Mouse (Mus musculus): Measurements from ENCODE around the gene Casp7. TPM values are rescaled to one million over a fixed set of nuclear protein-coding genes. Genes with fewer than 3 reads are reported as not detected.

Casp7 gene
- polyA plus RNA-seq, 1 experiment from 2014 or later = 16.7 TPM

- no peak overlapping the region for H3K9ac ChIP-seq
- ATAC-seq (ENCODE audit: low FRiP score) = no peak
Observed at GRCm38 (mm10) chr19:56389176-56389575, 7.8 kb upstream of the Casp7 start.

GRCm38 (mm10) chr19:56389879-56390278 lies 7.0 kb upstream of the Casp7 start, which contains the start of gene Nrap:
TSS of gene Nrap (minus strand) at chr19:56390037.
- H3K9ac ChIP-seq = no peak within 1 kb of the TSS
- H3K4me2 ChIP-seq (replicated peaks) = no peak within 1 kb of the TSS
- WGBS = 88% methylated on average over 11 of the region's 11 CpGs
- H3K36me3 ChIP-seq = no peaks in the 10 kb centered on the region
- H3K27me3 ChIP-seq = peaks cover 7% of the 10 kb centered on the region
- H3K4me1 ChIP-seq = no peaks in the 10 kb centered on the region
- H3K4me3 ChIP-seq = no peak within 1 kb of the TSS
- H3K9me3 ChIP-seq (replicated peaks) = no peaks in the 10 kb centered on the region
- no peak for ATAC-seq (ENCODE audit: low FRiP score)
- H3K27ac ChIP-seq = no peak within 1 kb of the TSS

More at GRCm38 (mm10) chr19:56389176-56389575, 7.8 kb upstream of the Casp7 start:
- Histone ChIP-seq H3K4me2 (replicated peaks) (no peak overlapping the region), H3K4me3 (no peak overlapping the region), H3K36me3 (no peaks in the 10 kb centered on the region), H3K9me3 (replicated peaks) (no peaks in the 10 kb centered on the region), H3K27me3 (0 out of 2 replicates have a peak, but pooled peaks cover 1% of the 10 kb centered on the region), H3K4me1 (no peaks in the 10 kb centered on the region), H3K27ac (no peak overlapping the region)
- WGBS = 91% methylated on average over 11 of the region's 11 CpGs

GRCm38 (mm10) chr19:56391307-56392046 lies 5.5 kb upstream of the Casp7 start:
- 77% methylated on average over 6 of the region's 6 CpGs for whole genome bisulfite sequencing
- H3K4me3 ChIP-seq = no peak overlapping the region
- H3K27me3 ChIP-seq = peaks cover 23% of the 10 kb centered on the region
- no peak overlapping the region for H3K9ac ChIP-seq
- no peak overlapping the region for H3K4me2 ChIP-seq (replicated peaks)
- ATAC-seq (ENCODE audit: low FRiP score) = no peak
- peaks cover 3% of the 10 kb centered on the region for H3K4me1 ChIP-seq
- no peaks in the 10 kb centered on the region for H3K36me3 ChIP-seq
- no peaks in the 10 kb centered on the region for H3K9me3 ChIP-seq (replicated peaks)
- H3K27ac ChIP-seq = no peak overlapping the region

- no peak overlapping the region for H3K9ac ChIP-seq
- H3K27me3 ChIP-seq = peaks cover 29% of the 10 kb centered on the region
- no peak overlapping the region for H3K4me3 ChIP-seq
- no peak for ATAC-seq (ENCODE audit: low FRiP score)
- no peak overlapping the region for H3K4me2 ChIP-seq (replicated peaks)
- H3K4me1 ChIP-seq = peaks cover 7% of the 10 kb centered on the region
- no peak overlapping the region for H3K27ac ChIP-seq
- no peaks in the 10 kb centered on the region for H3K36me3 ChIP-seq
- WGBS = 86% methylated on average over 9 of the region's 9 CpGs
- H3K9me3 ChIP-seq (replicated peaks) = no peaks in the 10 kb centered on the region
Observed at GRCm38 (mm10) chr19:56393311-56393866, 3.5 kb upstream of the Casp7 start.

GRCm38 (mm10) chr19:56395183-56395935 lies 1.6 kb upstream of the Casp7 start:
- Histone ChIP-seq H3K4me1 (peaks cover 7% of the 10 kb centered on the region), H3K4me2 (replicated peaks) (no peak overlapping the region), H3K36me3 (no peaks in the 10 kb centered on the region), H3K9me3 (replicated peaks) (no peaks in the 10 kb centered on the region), H3K4me3 (no peak overlapping the region), H3K9ac (no peak overlapping the region), H3K27me3 (peaks cover 29% of the 10 kb centered on the region), H3K27ac (no peak overlapping the region)
- WGBS = 84% methylated on average over 16 of the region's 16 CpGs
- ATAC-seq (ENCODE audit: low FRiP score) = no peak

GRCm38 (mm10) chr19:56396227-56396626 lies 702 bp upstream of the Casp7 start:
- Histone ChIP-seq H3K27me3 (peaks cover 29% of the 10 kb centered on the region), H3K36me3 (no peaks in the 10 kb centered on the region)
- 43% methylated on average over 12 of the region's 12 CpGs for WGBS

GRCm38 (mm10) chr19:56397663-56398527 lies 966 bp downstream of the Casp7 start:
- H3K36me3 ChIP-seq = no peaks in the 10 kb centered on the region
- no peaks in the 10 kb centered on the region for H3K9me3 ChIP-seq (replicated peaks)
- peaks cover 11% of the 10 kb centered on the region for H3K4me1 ChIP-seq
- peaks cover 29% of the 10 kb centered on the region for H3K27me3 ChIP-seq
- no peak for ATAC-seq (ENCODE audit: low FRiP score)
- peak overlapping the region; percentile 97 for H3K4me2 ChIP-seq (replicated peaks)
- no peak overlapping the region for H3K27ac ChIP-seq
- peak overlapping the region; percentile 63 for H3K4me3 ChIP-seq
- WGBS = 71% methylated on average over 11 of the region's 11 CpGs
- 0 out of 2 replicates have a peak overlapping the region, but pooled peaks have one; percentile 57 for H3K9ac ChIP-seq

More at GRCm38 (mm10) chr19:56396227-56396626, 702 bp upstream of the Casp7 start:
- peak overlapping the region; percentile 63; the same call in 1 of the 2 replicates for H3K4me3 ChIP-seq
- H3K9ac ChIP-seq = no peak overlapping the region
- peaks cover 7% of the 10 kb centered on the region for H3K4me1 ChIP-seq
- H3K9me3 ChIP-seq (replicated peaks) = no peaks in the 10 kb centered on the region
- H3K4me2 ChIP-seq (replicated peaks) = peak overlapping the region; percentile 97
- ATAC-seq (ENCODE audit: low FRiP score) = no peak
- H3K27ac ChIP-seq = no peak overlapping the region

GRCm38 (mm10) chr19:56398528-56398795 lies 1.5 kb downstream of the Casp7 start:
- H3K27me3 ChIP-seq = peaks cover 29% of the 10 kb centered on the region

GRCm38 (mm10) chr19:56400200-56400599 lies 3.3 kb downstream of the Casp7 start:
- Histone ChIP-seq H3K27ac (no peak overlapping the region), H3K4me1 (peaks cover 11% of the 10 kb centered on the region), H3K27me3 (peaks cover 19% of the 10 kb centered on the region), H3K9ac (no peak overlapping the region), H3K4me3 (no peak overlapping the region), H3K4me2 (replicated peaks) (no peak overlapping the region), H3K36me3 (no peaks in the 10 kb centered on the region; the same call in 1 of the 2 replicates), H3K9me3 (replicated peaks) (no peaks in the 10 kb centered on the region)
- 53% methylated on average over 14 of the region's 14 CpGs for WGBS
- no peak for ATAC-seq (ENCODE audit: low FRiP score)

More at GRCm38 (mm10) chr19:56398528-56398795, 1.5 kb downstream of the Casp7 start:
- Histone ChIP-seq H3K9me3 (replicated peaks) (no peaks in the 10 kb centered on the region), H3K4me2 (replicated peaks) (no peak overlapping the region), H3K4me3 (no peak overlapping the region), H3K9ac (no peak overlapping the region), H3K36me3 (no peaks in the 10 kb centered on the region), H3K4me1 (peaks cover 11% of the 10 kb centered on the region), H3K27ac (no peak overlapping the region)
- no peak for ATAC-seq (ENCODE audit: low FRiP score)

- 72% methylated on average over 6 of the region's 6 CpGs for whole genome bisulfite sequencing
- ATAC-seq (ENCODE audit: low FRiP score) = peak; percentile 58
Observed at GRCm38 (mm10) chr19:56401864-56402263, 4.9 kb downstream of the Casp7 start.

GRCm38 (mm10) chr19:56405824-56406223 lies 8.9 kb downstream of the Casp7 start:
- WGBS = 91% methylated on average over 4 of the region's 4 CpGs
- H3K4me1 ChIP-seq = 0 out of 2 replicates have a peak, but pooled peaks cover 4% of the 10 kb centered on the region
- no peak overlapping the region for H3K4me2 ChIP-seq (replicated peaks)
- no peaks in the 10 kb centered on the region for H3K27me3 ChIP-seq
- no peak overlapping the region for H3K27ac ChIP-seq
- H3K36me3 ChIP-seq = no peaks in the 10 kb centered on the region; the same call in 1 of the 2 replicates
- H3K9me3 ChIP-seq (replicated peaks) = no peaks in the 10 kb centered on the region
- ATAC-seq (ENCODE audit: low FRiP score) = no peak
- no peak overlapping the region for H3K9ac ChIP-seq
- no peak overlapping the region for H3K4me3 ChIP-seq

More at GRCm38 (mm10) chr19:56401864-56402263, 4.9 kb downstream of the Casp7 start:
- Histone ChIP-seq H3K4me1 (peaks cover 4% of the 10 kb centered on the region; the same call in 1 of the 2 replicates), H3K27me3 (peaks cover 4% of the 10 kb centered on the region), H3K36me3 (no peaks in the 10 kb centered on the region; the same call in 1 of the 2 replicates), H3K9me3 (replicated peaks) (no peaks in the 10 kb centered on the region), H3K4me2 (replicated peaks) (no peak overlapping the region), H3K27ac (no peak overlapping the region), H3K4me3 (no peak overlapping the region), H3K9ac (no peak overlapping the region)
